Comparison of ENCODE assay signal across 11 mouse cellular contexts in genomic region chr13:23950928-23951327, GRCm38 (mm10). TPM values are rescaled to one million over a fixed set of nuclear protein-coding genes. Genes with fewer than 3 reads are reported as not detected.
A peak's percentile ranks its signal among the peaks of the same experiment; 100 is the strongest.
DNase-seq lines count a peak whose midpoint lies in the region; TF ChIP-seq lines count a peak whose summit lies in the region.
"Had no signal": no experiment of that assay in that cellular context is flagged by ENCODE, and none has a peak within 500 bp of the region (broad histone marks: within the 10 kb centered on the region; RNA-seq: fewer than 3 reads in every experiment).

No protein-coding gene starts in this region.

- H3K4me1 ChIP-seq in cerebellum, adult 2 months (ENCODE audit: control insufficient read depth, insufficient read depth, low read length) = no peaks in the 10 kb centered on the region

- TF ChIP-seq POLR2A in cerebellum, adult 2 months (IDR thresholded peaks at IDR 0.05; ENCODE audit: borderline replicate concordance, insufficient read depth, low read length) = no peak

- no peak overlapping the region for H3K27ac ChIP-seq in gastrocnemius, adult 2 months
- H3K27ac ChIP-seq in cerebellum, adult 2 months (ENCODE audit: insufficient read depth, low read length) = no peak overlapping the region
- H3K27ac ChIP-seq: limb, embryonic 12.5 days had no signal

- 82% methylated on average over 3 of the region's 3 CpGs for WGBS in cerebellum, adult 2 months

- DNase-seq in gastrocnemius, adult 2 months = peak; percentile 56
- DNase-seq in gastrocnemius, postnatal 36 days = no peak
- peak; percentile 56 for DNase-seq in A20 (ENCODE audit: low read depth, low spot score)
- peak; percentile 47 for DNase-seq in adrenal gland, postnatal 25 days
- DNase-seq in lung, postnatal 14 days = peak; percentile 31
- DNase-seq in ovary, postnatal 14 days (ENCODE audit: low spot score) = no peak
- DNase-seq in cerebellum, adult 2 months = no peak
- DNase-seq in frontal cortex, postnatal 10 days (ENCODE audit: low spot score in 2 of 2) = no peak

- peak; percentile 60 for TF ChIP-seq CTCF in gastrocnemius, adult 2 months (IDR thresholded peaks at IDR 0.05)
- no peak for TF ChIP-seq CTCF in cerebellum, adult 2 months (IDR thresholded peaks at IDR 0.05; ENCODE audit: borderline replicate concordance, insufficient read depth, low read depth, low read length)

- H3K4me3 ChIP-seq in gastrocnemius, adult 2 months = no peak overlapping the region
- H3K4me3 ChIP-seq in cerebellum, adult 2 months (replicated peaks; ENCODE audit: insufficient read depth, low read depth, low read length) = no peak overlapping the region
- H3K4me3 ChIP-seq: limb, embryonic 12.5 days had no signal

- H3K27me3 ChIP-seq in cerebellum, adult 2 months (ENCODE audit: control insufficient read depth, insufficient read depth, low read length) = no peaks in the 10 kb centered on the region
- H3K27me3 ChIP-seq: limb, embryonic 12.5 days had no signal

- intact Hi-C loops in gastrocnemius, adult 2 months (cut with DNase I) = loop anchor here (2.0 kb wide), 1 partner anchor 118 kb away; no protein-coding TSS in a partner anchor
- intact Hi-C loops in gastrocnemius, postnatal 36 days (cut with DNase I) = loop anchor here (2.0 kb wide), 1 partner anchor 118 kb away; no protein-coding TSS in a partner anchor

RNA-seq across cellular contexts. Expression of gene Hist1h2aa, which starts 16.7 kb away (rescaled TPM):
- not detected for total RNA-seq in gastrocnemius, adult 2 months (2021)
- total RNA-seq in gastrocnemius, postnatal 36 days (2021) = not detected
- total RNA-seq in adrenal gland, postnatal 25 days (2021) = not detected in 2 replicates
- polyA plus RNA-seq in cerebellum, adult 2 months (2012; rRNA removed) = not detected in 2 replicates
- total RNA-seq: G1E had no signal
- polyA plus RNA-seq: G1E; limb, embryonic 12.5 days; neural tube, embryonic 11.5 days had no signal

RNA-seq across cellular contexts. Expression of gene Hist1h2ba, which starts 17.0 kb away (rescaled TPM):
- not detected for total RNA-seq in gastrocnemius, adult 2 months (2021)
- total RNA-seq in gastrocnemius, postnatal 36 days (2021) = not detected
- total RNA-seq in adrenal gland, postnatal 25 days (2021) = not detected in 2 replicates
- polyA plus RNA-seq in cerebellum, adult 2 months (2012; rRNA removed) = not detected in 2 replicates
- total RNA-seq: G1E had no signal
- polyA plus RNA-seq: G1E; limb, embryonic 12.5 days; neural tube, embryonic 11.5 days had no signal

RNA-seq across cellular contexts. Expression of gene Slc17a4, which starts 36.1 kb away (rescaled TPM):
- total RNA-seq in gastrocnemius, adult 2 months (2021) = not detected
- total RNA-seq in gastrocnemius, postnatal 36 days (2021) = not detected
- total RNA-seq in adrenal gland, postnatal 25 days (2021) = 0.30 TPM in 1 of 2 replicates, not detected in the other
- not detected in 2 replicates for polyA plus RNA-seq in cerebellum, adult 2 months (2012; rRNA removed)
- polyA plus RNA-seq: G1E; limb, embryonic 12.5 days had no signal

RNA-seq across cellular contexts. Expression of gene Scgn, which starts 40.1 kb away (rescaled TPM):
- not detected for total RNA-seq in gastrocnemius, adult 2 months (2021)
- total RNA-seq in gastrocnemius, postnatal 36 days (2021) = not detected
- 0.90 and 2.9 TPM in 2 replicates for total RNA-seq in adrenal gland, postnatal 25 days (2021)
- 0.11 and 0.21 TPM in 2 replicates for polyA plus RNA-seq in cerebellum, adult 2 months (2012; rRNA removed)
- total RNA-seq: G1E had no signal
- polyA plus RNA-seq: G1E; limb, embryonic 12.5 days had no signal

Comparison
In these comparisons a context has a peak if more than half of its experiments do, and no peak if none do; other contexts are left out.
1. DNase-seq: peak in gastrocnemius, adult 2 months (single experiment), A20 (single experiment), adrenal gland, postnatal 25 days (single experiment) and lung, postnatal 14 days (single experiment); none in gastrocnemius, postnatal 36 days (0 of 2), ovary, postnatal 14 days (single experiment), cerebellum, adult 2 months (0 of 2) and frontal cortex, postnatal 10 days (0 of 2).